Mouse (Mus musculus) left cerebral cortex, postnatal 14 days (tissue): ENCODE measurements at regions not wholly inside any gene's neighbourhood (a gene's known extent, or its start where the extent isn't known, plus 50 kb on each side); places are given as distances from the start of the nearest gene placed in this dataset.
A peak's percentile ranks its signal among the peaks of the same experiment; 100 is the strongest.

ENCODE experiments used
- DNase-seq, 2 experiments: peaks; one replicate each; pipeline ENCODE4 v3.0.0; 2021 to 2022; ENCODE audit warnings: low spot score in 2 of 2, mixed read lengths in 1 of 2
- intact Hi-C: fragments of 180-260 bp; cut with DNase I; formaldehyde crosslinking; loops from one replicate; pipeline ENCODE4 v1.15.1; 2025

DNA sequence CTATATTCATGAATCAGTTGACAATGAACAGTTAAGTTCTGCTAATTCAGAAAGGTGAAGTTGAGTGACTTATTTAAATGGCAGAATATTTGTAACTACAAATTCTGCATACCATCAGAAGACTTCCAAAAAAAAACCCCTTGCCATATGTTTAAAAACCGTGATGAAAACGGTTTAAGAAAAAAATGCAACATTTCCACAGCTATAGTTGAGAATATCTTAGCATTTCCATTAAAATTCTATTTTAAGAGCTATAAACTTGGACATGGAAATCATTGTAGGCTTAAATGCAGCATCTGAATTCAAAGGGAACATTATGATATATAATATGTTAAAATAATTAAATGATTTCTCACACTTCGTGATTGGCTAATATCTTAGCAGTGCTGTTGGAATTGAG, 799.5 kb downstream of the Zpld1 start:
- intact Hi-C loops: no loop called here
- peak in 1 of 2 experiments; percentile 6 for DNase-seq
